Comparison of ENCODE assay signal across 8 mouse cellular contexts in the genomic region with DNA sequence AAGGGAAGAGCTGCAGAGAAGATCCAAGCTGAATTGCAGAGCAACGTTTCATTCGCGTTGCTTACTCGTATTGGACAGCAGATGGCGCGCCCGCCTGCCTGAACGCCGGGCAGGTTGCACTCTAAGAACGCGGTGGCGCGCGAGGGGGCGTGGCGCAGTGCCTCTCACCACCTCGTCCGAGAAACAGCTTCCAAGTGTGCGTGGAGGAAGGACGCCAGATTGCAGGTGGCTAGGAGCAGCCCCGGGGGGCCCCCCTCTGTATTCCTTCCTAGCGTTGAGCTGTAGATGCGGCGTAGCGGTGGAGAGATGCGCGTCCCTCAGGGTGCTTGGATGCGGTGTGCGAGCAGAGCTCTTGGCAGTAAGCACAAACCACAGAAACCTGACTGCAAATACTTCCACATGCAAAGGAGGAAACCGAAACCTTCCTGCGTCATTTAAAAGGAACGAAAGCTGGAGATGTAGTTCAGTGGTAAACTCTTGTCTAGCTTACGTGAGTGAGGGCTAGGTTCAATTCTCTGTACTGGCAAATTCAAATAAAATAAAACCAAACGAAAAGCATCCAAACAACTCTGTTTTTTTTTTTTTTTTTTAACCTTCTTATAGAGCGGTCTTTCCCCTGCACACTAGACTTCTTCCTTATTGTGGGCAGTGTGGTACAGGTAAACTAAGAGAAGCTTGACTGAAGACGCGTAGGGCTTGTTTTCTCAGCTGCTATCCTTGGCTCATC. TPM values are rescaled to one million over a fixed set of nuclear protein-coding genes. Genes with fewer than 3 reads are reported as not detected.
DNase-seq lines count a peak whose midpoint lies in the region; ATAC-seq lines count a peak whose summit lies in the region.

No protein-coding gene starts in this region.

- peak overlapping the region; percentile 33 for H3K4me3 ChIP-seq in embryonic facial prominence, embryonic 11.5 days (ENCODE audit: low read depth, low read length)
- H3K4me3 ChIP-seq in limb, embryonic 10.5 days: peak overlapping the region; percentile 57
- peak overlapping the region; percentile 52 for H3K4me3 ChIP-seq in midbrain, embryonic 12.5 days

- H3K9me3 ChIP-seq in embryonic facial prominence, embryonic 11.5 days (replicated peaks; ENCODE audit: control insufficient read depth, low read length): no peaks in the 10 kb centered on the region
- H3K9me3 ChIP-seq in limb, embryonic 10.5 days (replicated peaks): no peaks in the 10 kb centered on the region
- H3K9me3 ChIP-seq in midbrain, embryonic 12.5 days: no peaks in the 10 kb centered on the region

- H3K4me1 ChIP-seq in embryonic facial prominence, embryonic 11.5 days (ENCODE audit: control insufficient read depth, insufficient read depth, low read length): no peaks in the 10 kb centered on the region
- 0 out of 2 replicates have a peak, but pooled peaks cover 3% of the 10 kb centered on the region for H3K4me1 ChIP-seq in limb, embryonic 10.5 days
- H3K4me1 ChIP-seq in midbrain, embryonic 12.5 days: 0 out of 2 replicates have a peak, but pooled peaks cover 7% of the 10 kb centered on the region

- H3K36me3 ChIP-seq in embryonic facial prominence, embryonic 11.5 days (replicated peaks; ENCODE audit: control insufficient read depth, insufficient read depth, low read depth, low read length): no peaks in the 10 kb centered on the region
- no peaks in the 10 kb centered on the region for H3K36me3 ChIP-seq in limb, embryonic 10.5 days
- no peaks in the 10 kb centered on the region for H3K36me3 ChIP-seq in midbrain, embryonic 12.5 days

- H3K4me2 ChIP-seq in embryonic facial prominence, embryonic 11.5 days (ENCODE audit: low read depth, low read length): peak overlapping the region; percentile 73
- peak overlapping the region; percentile 81 for H3K4me2 ChIP-seq in midbrain, embryonic 12.5 days (replicated peaks)

- peak; percentile 76 for ATAC-seq in embryonic facial prominence, embryonic 11.5 days (replicated peaks; ENCODE audit: insufficient number of reproducible peaks, low FRiP score, low TSS enrichment, low read depth)
- peak; percentile 84 for ATAC-seq in midbrain, embryonic 12.5 days (ENCODE audit: low FRiP score, low read depth)

- 5% methylated on average over 37 of the region's 37 CpGs for WGBS in embryonic facial prominence, embryonic 11.5 days
- WGBS in limb, embryonic 10.5 days: 6% methylated on average over 37 of the region's 37 CpGs
- WGBS in midbrain, embryonic 12.5 days: 6% methylated on average over 37 of the region's 37 CpGs

- H3K27me3 ChIP-seq in embryonic facial prominence, embryonic 11.5 days (ENCODE audit: control insufficient read depth, insufficient read depth, low read length): no peaks in the 10 kb centered on the region
- H3K27me3 ChIP-seq in limb, embryonic 10.5 days (ENCODE audit: low read depth, poor library complexity, severe bottlenecking): 0 out of 2 replicates have a peak, but pooled peaks cover 4% of the 10 kb centered on the region
- peaks cover 19% of the 10 kb centered on the region for H3K27me3 ChIP-seq in midbrain, embryonic 12.5 days

- peak; percentile 94 for DNase-seq in 3134 (ENCODE audit: extremely low read depth, insufficient read length, low spot score)
- peak; percentile 84 for DNase-seq in adrenal gland, postnatal 14 days
- DNase-seq in embryonic facial prominence, embryonic 11.5 days (ENCODE audit: low spot score): peak; percentile 89
- DNase-seq in heart, adult 11 months: peak; percentile 95
- DNase-seq in kidney, adult 18-20 months: peak; percentile 81
- peak; percentile 89 for DNase-seq in limb, embryonic 10.5 days (ENCODE audit: low spot score)
- peak; percentile 52 for DNase-seq in spleen, adult 12 weeks (ENCODE audit: low spot score)

- H3K27ac ChIP-seq in embryonic facial prominence, embryonic 11.5 days (replicated peaks; ENCODE audit: low read depth, low read length): no peak overlapping the region
- no peak overlapping the region for H3K27ac ChIP-seq in limb, embryonic 10.5 days
- H3K27ac ChIP-seq in midbrain, embryonic 12.5 days (replicated peaks): no peak overlapping the region

- H3K9ac ChIP-seq in embryonic facial prominence, embryonic 11.5 days (replicated peaks; ENCODE audit: low read length): peak overlapping the region; percentile 37; the same call in 1 of the 2 replicates
- H3K9ac ChIP-seq in midbrain, embryonic 12.5 days (replicated peaks): peak overlapping the region; percentile 52

RNA-seq across cellular contexts. Expression of a gene that starts 19.3 kb away (rescaled TPM):
- 51.2 and 55.8 TPM in 2 replicates for total RNA-seq in adrenal gland, postnatal 14 days (2021)
- polyA plus RNA-seq in embryonic facial prominence, embryonic 11.5 days (2014; fragmentation: Nextera tagmentation; extraction: Ambion mirVana): 82.9 and 83.4 TPM in 2 replicates
- 74.5 and 79.9 TPM in 2 replicates for polyA plus RNA-seq in limb, embryonic 10.5 days (2016; fragmentation: Nextera tagmentation; extraction: Ambion mirVana)
- polyA plus RNA-seq in midbrain, embryonic 12.5 days (2016; fragmentation: Nextera tagmentation; extraction: Ambion mirVana): 79.2 and 82.1 TPM in 2 replicates
